Mouse (Mus musculus) kidney, adult 2 months (tissue): ENCODE data around the gene Kif26b. TPM values are rescaled to one million over a fixed set of nuclear protein-coding genes. Genes with fewer than 3 reads are reported as not detected.

ENCODE experiments used
- DNase-seq: peaks from one replicate; pipeline ENCODE4 v3.0.0; 2021
- H3K27ac ChIP-seq: fragments of 200-500 bp; 2 replicates; pipeline ENCODE4 v1.5.1; 2012; ENCODE audit warnings: low read depth, low read length, control low read depth, inconsistent platforms; ENCODE audit not compliant: insufficient read depth
- H3K27me3 ChIP-seq: fragments of 200-500 bp; replicated peaks from 2 replicates; pipeline ENCODE4 v1.6.1; 2012; ENCODE audit warnings: mild to moderate bottlenecking, moderate library complexity, low read length, inconsistent platforms; ENCODE audit not compliant: control insufficient read depth, insufficient read depth
- H3K36me3 ChIP-seq: fragments of 200-500 bp; 2 replicates; pipeline ENCODE4 v1.6.1; 2012; ENCODE audit warnings: mild to moderate bottlenecking, moderate library complexity, low read length, inconsistent platforms; ENCODE audit not compliant: control insufficient read depth, insufficient read depth
- H3K4me1 ChIP-seq: fragments of 200-500 bp; 2 replicates; pipeline ENCODE4 v1.6.1; 2011; ENCODE audit warnings: low read length; ENCODE audit not compliant: control insufficient read depth, insufficient read depth
- H3K4me3 ChIP-seq: fragments of 200-500 bp; 2 replicates; pipeline ENCODE4 v1.5.1; 2011; ENCODE audit warnings: mild to moderate bottlenecking, low read depth, low read length, control low read depth; ENCODE audit not compliant: insufficient read depth
- CTCF ChIP-seq: fragments of 200-500 bp; conservative IDR thresholded peaks from 2 replicates; pipeline ENCODE4 v1.5.1; 2011; ENCODE audit warnings: low read depth, mild to moderate bottlenecking, control low read depth, low read length, moderate library complexity, mixed read lengths; ENCODE audit not compliant: insufficient read depth, insufficient read length
- POLR2A ChIP-seq: fragments of 200-500 bp; IDR thresholded peaks from one replicate; pipeline ENCODE4 v1.6.1; 2011; ENCODE audit warnings: low read depth, low read length, control low read depth
- WGBS: fragments of 180-500 bp; shearing (Covaris S2); methylation state at CpG from one replicate; pipeline ENCODE4 v1.1.7; 2018; 5-methylcytosine and 5-hydroxymethylcytosine counted together
- polyA plus RNA-seq: library from polyadenylated mRNA; depleted of rRNA; stranded (reverse); fragments of >200 nt; gene quantifications from 2 replicates; pipeline ENCODE4 v1.2.3, GENCODE M21; 2012; rRNA removed

Kif26b gene
- polyA plus RNA-seq: 0.91 and 0.97 TPM in 2 replicates

DNA sequence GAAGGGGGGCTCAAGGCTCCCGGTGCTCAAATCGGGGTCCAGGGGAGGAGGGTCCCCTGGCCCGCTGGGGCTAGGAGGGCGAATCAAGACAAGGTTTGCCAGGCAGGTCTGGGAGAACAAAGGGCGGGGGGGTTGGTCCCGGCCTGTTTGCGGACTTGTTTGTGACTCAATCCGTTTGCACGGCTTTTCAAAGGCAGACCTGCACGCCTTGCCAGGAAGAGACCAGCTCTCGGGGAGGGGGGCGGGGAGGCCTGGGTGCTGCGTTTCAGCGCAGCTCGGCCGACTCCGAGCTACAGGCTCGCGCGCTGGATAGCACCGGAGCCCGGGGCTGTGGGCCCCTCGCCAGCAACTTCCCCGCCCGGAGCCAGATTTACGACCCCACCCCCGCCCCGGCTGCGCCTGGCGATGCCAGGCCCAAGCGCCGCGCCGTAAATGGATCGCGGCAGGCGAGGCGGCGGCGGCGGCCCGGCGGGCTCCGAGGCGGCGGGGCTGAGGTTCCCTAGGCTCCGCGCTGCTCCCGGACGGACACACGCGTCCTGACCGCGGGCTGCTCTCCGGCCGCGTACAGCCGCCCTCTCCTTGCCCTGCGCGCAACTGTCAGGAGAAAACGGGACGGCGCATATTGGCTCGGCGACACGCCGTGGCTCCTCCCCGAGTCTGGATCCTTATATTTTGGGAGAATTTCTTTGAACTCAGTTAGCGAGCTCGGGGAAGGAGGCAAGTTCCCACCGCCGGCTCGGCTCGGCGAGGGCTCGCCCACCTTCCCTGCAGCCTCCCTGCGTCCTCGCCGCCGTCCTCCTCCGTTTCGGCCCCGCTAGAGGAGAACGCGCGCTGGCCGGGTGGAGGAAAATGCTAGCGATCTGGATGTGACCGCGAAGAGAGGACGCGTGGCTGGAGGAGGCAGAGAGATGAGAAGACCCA lies at the start of gene Kif26b:
Kif26b (plus strand) TSS at position 695 of the 921 bp plus-strand sequence.
- DNase-seq: peak; percentile 30
- under 1% methylated on average over 91 of the region's 92 CpGs for WGBS

GRCm38 (mm10) chr1:178483854-178484253 lies 45.1 kb upstream of the Kif26b start:
- Histone ChIP-seq H3K36me3 (no peaks in the 10 kb centered on the region), H3K4me3 (no peak overlapping the region), H3K4me1 (no peaks in the 10 kb centered on the region), H3K27ac (no peak overlapping the region), H3K27me3 (no peaks in the 10 kb centered on the region)
- DNase-seq: no peak
- TF ChIP-seq POLR2A (no peak), CTCF (no peak)

More for the DNA sequence above, at the start of gene Kif26b:
- peak within 1 kb of the TSS; percentile 52 for H3K4me3 ChIP-seq
- H3K4me1 ChIP-seq: no peaks in the 10 kb centered on the region
- no peak within 1 kb of the TSS for H3K27ac ChIP-seq
- H3K27me3 ChIP-seq: no peaks in the 10 kb centered on the region
- no peaks in the 10 kb centered on the region for H3K36me3 ChIP-seq
- no peak for TF ChIP-seq POLR2A
- no peak for TF ChIP-seq CTCF

DNA sequence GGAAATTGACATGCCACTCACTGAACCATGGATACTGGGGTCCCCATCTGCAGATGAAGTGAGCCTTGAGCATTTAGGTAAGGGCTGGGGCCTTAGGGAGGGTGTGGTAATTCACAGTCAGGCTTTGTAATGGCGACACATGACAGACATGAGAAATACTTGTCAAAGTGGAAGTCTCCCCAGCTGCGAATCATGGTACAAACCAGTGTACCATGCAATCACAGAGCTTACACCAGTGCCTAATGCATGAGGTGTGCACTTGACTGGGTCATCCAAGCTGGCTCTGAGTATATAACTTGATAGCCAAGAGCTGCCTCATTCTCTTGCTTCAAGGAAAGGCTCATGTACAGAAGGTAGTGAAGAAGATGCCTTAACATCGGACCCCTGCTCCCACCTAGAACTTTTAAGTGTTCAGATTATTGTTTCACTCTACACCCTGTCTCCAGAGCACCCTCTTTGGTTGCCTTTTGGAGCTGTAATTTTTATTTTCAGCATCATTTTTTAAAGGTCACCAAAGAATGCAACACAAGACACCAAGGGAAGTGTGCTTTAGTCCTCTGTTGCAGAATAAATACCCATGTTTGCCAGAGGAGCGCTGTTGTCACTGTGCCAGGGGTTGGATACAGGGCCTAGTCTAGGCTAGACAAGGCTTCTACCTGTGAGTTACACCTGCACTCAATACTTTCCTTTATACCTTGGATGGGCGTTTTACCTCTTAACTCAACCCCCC lies 43.6 kb upstream of the Kif26b start:
- no peak for TF ChIP-seq CTCF
- no peak for TF ChIP-seq POLR2A
- no peak overlapping the region for H3K4me3 ChIP-seq
- no peak for DNase-seq
- 91% methylated on average over 5 of the region's 5 CpGs for WGBS
- H3K4me1 ChIP-seq: no peaks in the 10 kb centered on the region
- no peaks in the 10 kb centered on the region for H3K27me3 ChIP-seq
- H3K27ac ChIP-seq: no peak overlapping the region
- no peaks in the 10 kb centered on the region for H3K36me3 ChIP-seq

DNA sequence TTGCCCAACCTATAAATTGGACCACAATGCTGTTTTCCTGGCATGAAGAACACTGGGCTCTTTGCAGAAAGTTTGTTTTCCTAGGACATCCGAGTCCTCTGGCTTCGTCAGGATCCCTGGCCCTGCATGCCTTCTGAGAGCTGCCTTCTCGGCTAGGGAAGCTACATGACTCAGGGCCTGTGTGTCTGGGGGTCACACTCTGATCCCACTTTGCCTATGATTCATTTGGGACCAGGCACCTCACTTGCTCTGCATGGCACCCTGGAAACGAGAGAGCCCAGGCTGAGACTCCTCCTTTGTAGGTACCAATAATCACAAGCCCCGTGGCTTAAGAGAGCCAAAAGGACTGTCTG lies 43.1 kb upstream of the Kif26b start:
- WGBS: 76% methylated on average over 5 of the region's 5 CpGs
- DNase-seq: no peak
- no peak overlapping the region for H3K4me3 ChIP-seq
- H3K36me3 ChIP-seq: no peaks in the 10 kb centered on the region
- no peaks in the 10 kb centered on the region for H3K4me1 ChIP-seq
- H3K27ac ChIP-seq: no peak overlapping the region
- H3K27me3 ChIP-seq: no peaks in the 10 kb centered on the region
- no peak for TF ChIP-seq POLR2A
- no peak for TF ChIP-seq CTCF

DNA sequence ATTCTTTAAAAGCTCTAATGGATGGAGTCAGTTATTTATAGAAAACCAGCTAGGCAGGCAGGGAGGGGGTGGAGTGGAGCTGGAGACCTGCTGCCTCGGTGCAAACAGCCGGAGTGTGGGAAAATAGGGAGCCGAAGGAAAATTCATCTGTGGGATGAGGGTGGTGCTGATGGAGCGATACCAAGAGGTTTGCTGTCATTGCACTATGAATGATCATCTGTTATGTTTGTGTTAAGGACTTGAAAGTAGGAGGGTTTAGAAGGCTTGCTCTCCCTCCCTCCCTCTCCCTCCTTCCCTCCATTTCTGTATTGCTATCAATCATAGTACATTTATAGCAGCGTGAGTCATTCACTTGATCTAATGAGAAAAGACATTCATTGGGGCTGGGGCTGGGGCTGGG lies 42.1 kb upstream of the Kif26b start:
- DNase-seq: no peak
- TF ChIP-seq CTCF: no peak
- TF ChIP-seq POLR2A: no peak
- Histone ChIP-seq H3K4me3 (no peak overlapping the region), H3K27me3 (no peaks in the 10 kb centered on the region), H3K4me1 (no peaks in the 10 kb centered on the region), H3K36me3 (no peaks in the 10 kb centered on the region), H3K27ac (no peak overlapping the region)
- 75% methylated on average over 5 of the region's 5 CpGs for WGBS

DNA sequence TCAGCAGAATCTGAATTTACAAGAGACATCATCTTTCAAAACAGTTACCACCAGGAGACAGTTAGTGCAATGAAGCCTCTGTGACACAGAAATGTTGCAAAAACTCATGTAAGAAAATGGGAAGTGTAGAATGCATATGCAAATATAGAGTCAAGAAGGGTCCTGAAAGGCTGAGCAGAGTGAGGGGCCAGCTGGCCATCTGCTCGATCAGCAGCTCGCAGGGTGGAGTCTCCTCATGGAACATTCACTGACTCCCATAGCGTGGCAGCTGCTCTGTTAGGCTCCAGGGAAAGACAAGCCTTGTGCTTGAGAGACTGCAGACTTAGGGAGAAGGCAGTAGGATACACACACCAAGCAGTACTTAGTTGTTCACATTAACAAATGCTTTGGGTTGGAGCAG lies 39.8 kb upstream of the Kif26b start:
- Histone ChIP-seq H3K27ac (no peak overlapping the region), H3K27me3 (no peaks in the 10 kb centered on the region), H3K36me3 (no peaks in the 10 kb centered on the region), H3K4me1 (no peaks in the 10 kb centered on the region), H3K4me3 (no peak overlapping the region)
- TF ChIP-seq CTCF (no peak), POLR2A (no peak)
- no peak for DNase-seq
- WGBS: 47% methylated on average over 3 of the region's 3 CpGs

- TF ChIP-seq POLR2A (no peak), CTCF (no peak)
- Histone ChIP-seq H3K27ac (no peak overlapping the region), H3K36me3 (no peaks in the 10 kb centered on the region), H3K4me1 (no peaks in the 10 kb centered on the region), H3K27me3 (no peaks in the 10 kb centered on the region), H3K4me3 (no peak overlapping the region)
- 87% methylated on average over 5 of the region's 5 CpGs for WGBS
- no peak for DNase-seq
Observed at GRCm38 (mm10) chr1:178491733-178492132, 37.2 kb upstream of the Kif26b start.

GRCm38 (mm10) chr1:178492493-178492892 lies 36.4 kb upstream of the Kif26b start:
- no peaks in the 10 kb centered on the region for H3K4me1 ChIP-seq
- H3K4me3 ChIP-seq: no peak overlapping the region
- no peak for TF ChIP-seq CTCF
- TF ChIP-seq POLR2A: no peak
- H3K36me3 ChIP-seq: no peaks in the 10 kb centered on the region
- DNase-seq: no peak
- WGBS: 49% methylated on average over 2 of the region's 2 CpGs
- H3K27me3 ChIP-seq: no peaks in the 10 kb centered on the region
- H3K27ac ChIP-seq: no peak overlapping the region
